Mouse (Mus musculus) lung, postnatal 0 days (tissue): ENCODE measurements at regions not wholly inside any gene's neighbourhood (a gene's known extent, or its start where the extent isn't known, plus 50 kb on each side); places are given as distances from the start of the nearest gene placed in this dataset.

Experiments
- CTCF ChIP-seq: IDR thresholded peaks from 2 replicates; pipeline ENCODE4 v1.5.1; 2016; ENCODE audit warnings: antibody characterized with exemption, mild to moderate bottlenecking
- EP300 ChIP-seq: IDR thresholded peaks from 2 replicates; pipeline ENCODE4 v1.6.1; 2016; ENCODE audit warnings: antibody characterized with exemption, mild to moderate bottlenecking, control low read depth

DNA sequence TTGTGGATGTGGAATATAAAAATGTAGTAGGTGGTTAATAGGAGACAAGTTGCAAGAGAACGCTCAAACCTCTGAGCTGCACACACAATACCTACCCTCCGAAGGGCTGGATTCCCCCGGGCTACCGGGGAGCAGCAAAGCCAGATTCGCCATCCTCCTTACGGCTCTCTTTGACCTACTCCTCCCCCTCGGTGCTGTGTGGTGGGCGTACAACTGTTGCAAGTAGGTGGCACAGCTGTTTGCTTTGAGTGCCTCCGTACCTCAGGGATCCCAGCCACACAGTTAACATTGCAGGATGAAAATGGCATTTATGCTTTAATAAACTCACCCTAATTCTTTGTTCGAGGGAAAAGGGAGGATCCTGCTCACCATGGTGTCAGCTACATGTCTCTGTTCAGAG, 321.6 kb upstream of the Tbc1d5 start:
- TF ChIP-seq EP300, result no peak
- no peak for TF ChIP-seq CTCF
